Mouse (Mus musculus) erythroblast, embryonic 14.5 days (primary cell): ENCODE results near the gene Zfpl1. TPM values are rescaled to one million over a fixed set of nuclear protein-coding genes. Genes with fewer than 3 reads are reported as not detected.
"Not testable (repeated sequence)": the region's sequence is repeated elsewhere in the genome, so short reads cannot be mapped to it uniquely, and the experiment has no call there.

ENCODE experiments used
- H3K27me3 ChIP-seq: 2 replicates; pipeline ENCODE4 v1.6.1; 2012; ENCODE audit warnings: inconsistent platforms; ENCODE audit not compliant: control insufficient read depth
- H3K36me3 ChIP-seq: 2 replicates; pipeline ENCODE4 v1.6.1; 2012; ENCODE audit warnings: mild to moderate bottlenecking, inconsistent platforms; ENCODE audit not compliant: control insufficient read depth
- H3K4me1 ChIP-seq: 2 replicates; pipeline ENCODE4 v1.6.1; 2012; ENCODE audit warnings: inconsistent platforms; ENCODE audit not compliant: control insufficient read depth
- H3K4me3 ChIP-seq: replicated peaks from 2 replicates; pipeline ENCODE3; 2012; ENCODE audit warnings: moderate library complexity, mild to moderate bottlenecking, inconsistent platforms
- H3K9me3 ChIP-seq: 2 replicates; pipeline ENCODE4 v1.6.1; 2012; ENCODE audit warnings: low read length, inconsistent platforms, mixed read lengths; ENCODE audit not compliant: control insufficient read depth
- GATA1 ChIP-seq: IDR thresholded peaks from 2 replicates; pipeline ENCODE4 v1.6.1; 2012; ENCODE audit warnings: low read length, inconsistent platforms, mixed read lengths
- TAL1 ChIP-seq: IDR thresholded peaks from 3 replicates; pipeline ENCODE4 v1.6.1; 2012; ENCODE audit warnings: low read length, inconsistent platforms, mixed read lengths
- polyA plus RNA-seq: library from polyadenylated mRNA; stranded (reverse); fragments of >175 nt; gene quantifications from 2 replicates; pipeline ENCODE4 v1.2.3, GENCODE M21; 2012

The Zfpl1 gene
- polyA plus RNA-seq = 5.1 and 6.9 TPM in 2 replicates

DNA sequence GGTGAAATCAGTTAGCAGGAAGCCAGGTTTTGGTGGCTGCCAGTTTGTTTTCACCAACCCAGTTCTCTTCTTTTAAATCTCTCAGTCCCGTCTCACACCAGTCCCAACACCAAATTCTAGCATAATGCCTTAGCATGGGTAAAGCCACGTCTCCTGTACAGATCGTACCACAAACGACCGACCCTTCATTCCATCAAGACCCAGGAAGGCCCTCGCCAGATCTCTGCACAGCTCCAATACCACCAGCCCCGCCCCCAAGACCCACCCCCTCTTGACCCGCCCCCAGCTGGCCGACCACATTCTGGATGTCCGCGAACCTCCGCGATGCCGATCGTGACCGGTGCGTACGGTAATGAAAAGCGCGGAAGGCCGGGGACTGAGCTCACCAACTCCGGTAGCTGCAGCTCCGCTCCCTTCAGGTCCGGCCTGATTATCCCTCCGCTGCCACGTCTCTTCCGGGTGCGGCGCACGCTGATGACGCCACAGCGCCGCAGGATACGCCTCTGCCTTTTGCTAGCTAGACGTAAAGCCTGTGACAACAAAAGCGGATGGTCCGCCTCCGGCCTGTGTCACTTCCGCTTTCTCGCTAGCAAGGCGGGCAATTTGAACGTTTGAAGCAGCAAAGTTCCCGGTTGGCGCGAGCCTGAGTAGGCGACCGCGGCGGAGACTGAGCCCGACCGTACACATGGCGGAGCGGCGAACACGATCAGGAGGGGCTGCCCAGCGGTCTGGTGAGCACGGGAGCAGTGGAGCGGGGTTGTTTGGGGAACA is at the start of gene Zfpl1, which contains the start of gene Cdca5:
Zfpl1 (minus strand) TSS at position 479 of the 771 bp plus-strand sequence.
Cdca5 (plus strand) TSS at position 506 of the 771 bp plus-strand sequence.
- no peaks in the 10 kb centered on the region for H3K9me3 ChIP-seq
- H3K36me3 ChIP-seq = peaks cover 82% of the 10 kb centered on the region
- H3K4me1 ChIP-seq = peaks cover 48% of the 10 kb centered on the region
- peak within 1 kb of the TSS; percentile 76 for H3K4me3 ChIP-seq
- TF ChIP-seq TAL1 (no peak), GATA1 (no peak)
- H3K27me3 ChIP-seq = no peaks in the 10 kb centered on the region

GRCm38 (mm10) chr19:6133197-6133596 is 48.4 kb upstream of the Zfpl1 start:
- peaks cover 60% of the 10 kb centered on the region for H3K36me3 ChIP-seq
- H3K27me3 ChIP-seq, H3K9me3 ChIP-seq: not testable (repeated sequence)
- peaks cover 85% of the 10 kb centered on the region for H3K4me1 ChIP-seq
- peak overlapping the region; percentile 63 for H3K4me3 ChIP-seq

DNA sequence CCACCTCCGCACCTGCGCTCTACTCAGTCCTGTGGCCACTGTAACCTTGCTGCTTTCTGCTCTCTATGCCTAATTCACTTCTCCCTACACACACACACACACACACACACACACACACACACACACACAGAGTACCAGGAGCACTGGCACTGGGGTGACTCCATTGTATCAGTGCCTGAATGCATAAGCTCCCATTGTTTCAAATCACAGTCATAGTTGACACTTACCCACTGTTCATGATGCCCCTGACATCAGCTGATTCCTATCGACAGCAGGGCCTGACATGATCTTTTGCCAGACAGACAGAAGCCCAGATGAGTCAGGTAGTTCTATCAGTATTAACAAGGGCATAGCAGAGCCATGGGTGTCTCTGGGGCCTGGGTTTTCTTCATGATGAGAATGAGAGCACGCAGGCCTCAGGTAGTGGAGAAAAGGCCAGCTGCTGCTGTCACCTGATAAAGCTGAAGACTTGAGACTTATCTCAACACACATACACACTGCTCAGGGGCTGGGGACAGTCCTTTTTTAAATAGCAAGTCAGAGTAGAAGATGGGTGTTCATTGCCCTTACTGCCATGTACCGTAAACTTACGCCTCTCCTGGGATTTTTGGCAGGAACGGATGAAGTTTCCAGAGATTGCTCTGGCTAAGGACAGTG is 47.5 kb upstream of the Zfpl1 start:
- Histone ChIP-seq H3K4me3 (peak overlapping the region; percentile 63), H3K27me3 (no peaks in the 10 kb centered on the region), H3K36me3 (peaks cover 52% of the 10 kb centered on the region), H3K9me3 (no peaks in the 10 kb centered on the region), H3K4me1 (peaks cover 84% of the 10 kb centered on the region)
- peak; percentile 92 for TF ChIP-seq GATA1
- peak; percentile 97 for TF ChIP-seq TAL1

GRCm38 (mm10) chr19:6130414-6131128 is 45.8 kb upstream of the Zfpl1 start:
- peak overlapping the region; percentile 49 for H3K4me3 ChIP-seq
- H3K9me3 ChIP-seq = not testable (repeated sequence)

GRCm38 (mm10) chr19:6127760-6128341 is 43.1 kb upstream of the Zfpl1 start, which contains the start of gene Snx15:
Gene Snx15, minus strand, starts transcription at chr19:6128304.
- H3K4me1 ChIP-seq = peaks cover 72% of the 10 kb centered on the region
- no peaks in the 10 kb centered on the region for H3K27me3 ChIP-seq
- H3K4me3 ChIP-seq = peak within 1 kb of the TSS; percentile 68
- H3K36me3 ChIP-seq = peaks cover 33% of the 10 kb centered on the region
- TF ChIP-seq TAL1 = no peak
- no peak for TF ChIP-seq GATA1
- H3K9me3 ChIP-seq = no peaks in the 10 kb centered on the region

More at GRCm38 (mm10) chr19:6130414-6131128, 45.8 kb upstream of the Zfpl1 start:
- H3K36me3 ChIP-seq = peaks cover 42% of the 10 kb centered on the region
- H3K27me3 ChIP-seq = not testable (repeated sequence)
- H3K4me1 ChIP-seq = peaks cover 87% of the 10 kb centered on the region

DNA sequence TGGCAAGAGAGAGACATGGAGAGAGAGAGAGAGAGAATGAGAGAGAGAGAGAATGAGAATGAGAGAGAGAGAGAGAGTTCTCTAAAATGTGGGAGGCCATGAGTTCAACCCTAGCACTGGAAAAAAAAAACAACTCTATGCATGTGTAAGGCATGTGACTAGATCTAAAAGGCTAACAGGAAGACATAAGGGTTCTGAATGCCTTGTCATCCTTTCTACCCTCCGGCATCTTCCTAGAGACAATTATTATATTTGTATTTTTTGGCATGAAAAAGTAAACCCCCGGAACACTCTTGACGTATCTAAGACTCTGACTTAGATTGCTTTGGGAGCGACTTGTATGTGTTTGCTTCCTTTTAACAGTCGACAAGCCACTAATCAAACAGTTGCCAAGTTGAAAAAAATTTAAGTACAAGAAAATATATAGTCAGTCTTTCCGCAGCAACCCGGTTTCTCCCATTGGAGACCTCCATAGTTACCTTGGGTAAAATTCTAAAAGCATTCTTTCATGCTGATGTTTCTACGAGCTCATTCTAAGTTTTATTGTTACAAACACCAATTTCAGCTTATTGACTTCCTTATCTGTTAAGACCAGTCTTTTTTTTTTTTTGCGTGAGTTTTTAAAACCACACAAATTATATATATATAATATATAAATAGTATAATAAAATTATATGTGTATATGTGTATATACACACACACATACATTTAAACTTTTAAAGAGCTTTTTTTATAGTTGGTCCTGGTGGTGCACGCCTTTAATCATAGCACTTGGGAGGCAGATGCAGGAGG is 42.2 kb upstream of the Zfpl1 start:
- H3K9me3 ChIP-seq = no peaks in the 10 kb centered on the region
- peak overlapping the region; percentile 68 for H3K4me3 ChIP-seq
- TF ChIP-seq TAL1 = no peak
- no peak for TF ChIP-seq GATA1
- no peaks in the 10 kb centered on the region for H3K27me3 ChIP-seq
- H3K36me3 ChIP-seq = peaks cover 40% of the 10 kb centered on the region
- H3K4me1 ChIP-seq = peaks cover 65% of the 10 kb centered on the region

DNA sequence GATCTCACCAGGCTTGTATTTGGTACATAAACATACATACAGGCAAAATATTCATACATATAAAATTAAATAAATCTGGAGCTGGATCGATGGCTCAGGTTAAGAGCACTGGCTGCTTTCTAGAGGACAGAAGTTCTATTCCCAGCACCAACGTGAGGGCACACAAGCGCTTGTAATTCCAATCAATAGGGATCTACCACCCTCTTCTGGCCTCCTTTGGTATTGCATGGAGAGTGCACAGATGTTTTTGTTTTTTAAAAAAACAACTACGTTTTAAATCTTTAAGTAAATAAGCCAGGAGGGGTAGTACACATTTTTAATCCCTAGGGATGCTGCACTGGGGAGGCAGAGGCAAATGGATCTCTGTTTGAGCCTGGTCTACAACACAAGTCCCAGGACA is 41.5 kb upstream of the Zfpl1 start:
- no peak for TF ChIP-seq TAL1
- TF ChIP-seq GATA1 = no peak
- Histone ChIP-seq H3K4me3 (peak overlapping the region; percentile 68), H3K36me3 (peaks cover 44% of the 10 kb centered on the region), H3K9me3 (no peaks in the 10 kb centered on the region), H3K4me1 (peaks cover 62% of the 10 kb centered on the region), H3K27me3 (no peaks in the 10 kb centered on the region)

DNA sequence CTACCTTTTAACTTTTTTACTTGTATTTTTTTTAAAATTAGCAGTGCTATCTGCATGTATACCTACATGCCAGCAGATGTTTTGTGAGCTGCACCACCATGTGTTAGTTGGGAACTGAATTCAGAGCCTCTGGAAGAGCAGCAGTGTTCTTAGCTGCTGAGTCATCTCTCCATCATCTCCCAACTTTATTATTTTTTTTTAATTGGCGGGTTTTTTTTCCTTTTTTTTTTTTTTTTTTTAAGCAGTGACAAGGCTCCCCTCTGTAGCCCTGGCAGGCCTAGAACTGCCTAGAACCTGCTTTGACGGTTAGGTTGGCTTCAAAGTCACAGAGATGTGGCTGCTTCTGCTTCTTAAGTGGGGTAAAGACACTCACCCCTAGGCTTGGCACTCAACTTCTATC is 40.1 kb upstream of the Zfpl1 start:
- TF ChIP-seq TAL1 (no peak), GATA1 (no peak)
- H3K9me3 ChIP-seq = no peaks in the 10 kb centered on the region

More for the DNA sequence above, 40.1 kb upstream of the Zfpl1 start:
- Histone ChIP-seq H3K4me1 (peaks cover 52% of the 10 kb centered on the region), H3K27me3 (no peaks in the 10 kb centered on the region), H3K36me3 (peaks cover 55% of the 10 kb centered on the region), H3K4me3 (no peak overlapping the region)
